Mouse (Mus musculus): ENCODE data around the gene Snx29.

DNA sequence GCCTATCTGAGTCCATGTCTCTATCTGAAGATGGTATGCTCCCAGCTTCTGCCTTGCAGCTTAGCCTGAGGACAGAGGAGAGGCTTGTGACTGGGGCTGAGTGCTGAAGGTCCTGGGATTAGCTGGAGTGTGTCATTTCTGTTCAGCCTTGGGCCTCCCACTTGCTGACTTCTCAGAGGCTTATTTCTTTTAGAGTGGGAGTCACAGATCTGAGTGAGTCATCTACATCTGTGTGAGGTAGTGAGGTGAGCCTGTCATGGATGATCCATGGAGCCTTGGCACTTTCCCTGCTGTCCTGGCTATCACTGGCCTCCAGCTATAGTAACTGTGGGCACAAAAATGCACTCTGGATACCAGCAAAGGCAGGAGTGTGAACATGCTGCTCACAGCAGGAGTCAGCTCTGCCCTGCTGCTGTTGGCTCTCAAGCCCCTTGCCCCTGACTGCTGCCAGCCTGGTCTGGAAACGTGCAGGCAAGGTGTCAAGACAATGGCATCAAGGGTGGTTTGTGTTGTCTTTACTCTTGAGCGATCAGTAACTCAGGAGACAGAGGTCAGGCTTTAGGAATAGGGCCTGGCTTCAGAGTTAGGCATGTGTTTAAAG is 390.7 kb downstream of the Snx29 start:
- no peak for TF ChIP-seq GATA1 (IDR thresholded peaks at IDR 0.05; ENCODE audit: low read length)
- no peak for TF ChIP-seq TAL1 (IDR thresholded peaks at IDR 0.05; ENCODE audit: low read length)

Data from erythroblast, embryonic 14.5 days (primary cell).